Mouse (Mus musculus) cerebellum, adult 2 months (tissue): ENCODE measurements around the gene Vmn1r77. TPM values are rescaled to one million over a fixed set of nuclear protein-coding genes. Genes with fewer than 3 reads are reported as not detected.
"Not testable (repeated sequence)": the region's sequence is repeated elsewhere in the genome, so short reads cannot be mapped to it uniquely, and the experiment has no call there.

Source experiments
- DNase-seq, 2 experiments: peaks; one replicate each; pipeline ENCODE4 v3.0.0; 2021
- H3K27ac ChIP-seq: fragments of 200-500 bp; 2 replicates; pipeline ENCODE4 v1.5.1; 2012; ENCODE audit warnings: low read length, control low read depth, inconsistent platforms; ENCODE audit not compliant: insufficient read depth
- H3K27me3 ChIP-seq: fragments of 200-500 bp; 2 replicates; pipeline ENCODE4 v1.6.1; 2012; ENCODE audit warnings: inconsistent platforms, mild to moderate bottlenecking, low read length, moderate library complexity; ENCODE audit not compliant: control insufficient read depth, insufficient read depth
- H3K4me1 ChIP-seq: fragments of 200-500 bp; 2 replicates; pipeline ENCODE4 v1.6.1; 2011; ENCODE audit warnings: low read length; ENCODE audit not compliant: control insufficient read depth, insufficient read depth
- H3K4me3 ChIP-seq: fragments of 200-500 bp; replicated peaks from 2 replicates; pipeline ENCODE3; 2011; ENCODE audit warnings: mild to moderate bottlenecking, low read depth, low read length, control low read depth; ENCODE audit not compliant: insufficient read depth
- CTCF ChIP-seq: fragments of 200-500 bp; IDR thresholded peaks from 2 replicates; pipeline ENCODE4 v1.5.1; 2011; ENCODE audit warnings: low read depth, mild to moderate bottlenecking, control low read depth, low read length, moderate library complexity, borderline replicate concordance; ENCODE audit not compliant: insufficient read depth
- POLR2A ChIP-seq: fragments of 200-500 bp; IDR thresholded peaks from 2 replicates; pipeline ENCODE4 v1.6.1; 2011; ENCODE audit warnings: low read length, control low read depth, borderline replicate concordance; ENCODE audit not compliant: insufficient read depth
- WGBS: fragments of 180-500 bp; shearing (Covaris S2); methylation state at CpG from one replicate; pipeline ENCODE4 v1.1.7; 2018; 5-methylcytosine and 5-hydroxymethylcytosine counted together
- polyA plus RNA-seq: library from polyadenylated mRNA; depleted of rRNA; stranded (reverse); fragments of >200 nt; gene quantifications from 2 replicates; pipeline ENCODE4 v1.2.3, GENCODE M21; 2012; rRNA removed

Vmn1r77 gene
- polyA plus RNA-seq = not detected in 2 replicates

GRCm38 (mm10) chr7:12036452-12036851 is at the start of gene Vmn1r77:
TSS of gene Vmn1r77 (plus strand) at chr7:12036752.
- not testable (repeated sequence) for DNase-seq, H3K27ac ChIP-seq, H3K4me1 ChIP-seq, H3K4me3 ChIP-seq, H3K27me3 ChIP-seq

GRCm38 (mm10) chr7:12011491-12011890 is 25.1 kb upstream of the Vmn1r77 start:
- H3K4me1 ChIP-seq, H3K27me3 ChIP-seq, H3K27ac ChIP-seq, H3K4me3 ChIP-seq, DNase-seq: not testable (repeated sequence)
- WGBS = 94% methylated on average over 5 of the region's 5 CpGs

- 92% methylated on average over 3 of the region's 3 CpGs for WGBS
- DNase-seq, H3K4me1 ChIP-seq, H3K27me3 ChIP-seq, H3K27ac ChIP-seq, H3K4me3 ChIP-seq: not testable (repeated sequence)
Measured at GRCm38 (mm10) chr7:12012392-12012791, 24.2 kb upstream of the Vmn1r77 start.

- no peak for DNase-seq
- Histone ChIP-seq H3K4me3 (no peak overlapping the region), H3K27me3 (no peaks in the 10 kb centered on the region), H3K27ac (no peak overlapping the region), H3K4me1 (no peaks in the 10 kb centered on the region)
- 77% methylated on average over 4 of the region's 4 CpGs for WGBS
- no peak for TF ChIP-seq CTCF
- TF ChIP-seq POLR2A = no peak
Measured at GRCm38 (mm10) chr7:12013106-12013505, 23.4 kb upstream of the Vmn1r77 start.

GRCm38 (mm10) chr7:12017829-12018228 is 18.7 kb upstream of the Vmn1r77 start:
- not testable (repeated sequence) for DNase-seq, H3K4me1 ChIP-seq, H3K27ac ChIP-seq, H3K27me3 ChIP-seq, H3K4me3 ChIP-seq
- 78% methylated on average over 2 of the region's 2 CpGs for WGBS

GRCm38 (mm10) chr7:12040664-12041063 is 4.1 kb downstream of the Vmn1r77 start:
- no peak overlapping the region for H3K4me3 ChIP-seq
- H3K27me3 ChIP-seq = no peaks in the 10 kb centered on the region
- H3K4me1 ChIP-seq = no peaks in the 10 kb centered on the region
- H3K27ac ChIP-seq = no peak overlapping the region
- no peak for DNase-seq
- TF ChIP-seq POLR2A = no peak
- no peak for TF ChIP-seq CTCF
- 58% methylated on average over 2 of the region's 2 CpGs for WGBS

Other genes starting within 250 kb of the Vmn1r77 start
- gene Vmn1r74, start 202.8 kb upstream of the Vmn1r77 start, polyA plus RNA-seq = not detected in 2 replicates
- not detected in 2 replicates for gene Vmn1r75, start 162.1 kb upstream of the Vmn1r77 start, polyA plus RNA-seq
- gene Vmn1r76, start 98.5 kb upstream of the Vmn1r77 start, polyA plus RNA-seq = not detected in 2 replicates
- not detected in 2 replicates for gene Vmn1r78, start 113.5 kb downstream of the Vmn1r77 start, polyA plus RNA-seq
- not detected in 2 replicates for gene Vmn1r79, start 134.5 kb downstream of the Vmn1r77 start, polyA plus RNA-seq
- gene Vmn1r80, start 152.5 kb downstream of the Vmn1r77 start, polyA plus RNA-seq = not detected in 2 replicates
- not detected in 2 replicates for gene Vmn1r81, start 231.5 kb downstream of the Vmn1r77 start, polyA plus RNA-seq